Mouse (Mus musculus): ENCODE results near the gene Sun1.

- no peak for TF ChIP-seq CTCF (IDR thresholded peaks at IDR 0.05; ENCODE audit: borderline replicate concordance, insufficient read depth, low read depth, low read length)
- no peak for TF ChIP-seq POLR2A (IDR thresholded peaks at IDR 0.05; ENCODE audit: borderline replicate concordance, insufficient read depth, low read length)
Observed at GRCm38 (mm10) chr5:139171929-139172328, 28.5 kb upstream of the Sun1 start.

All from cerebellum, adult 2 months (tissue).